Mouse (Mus musculus): Measurements from ENCODE around the gene Agap3. TPM values are rescaled to one million over a fixed set of nuclear protein-coding genes. Genes with fewer than 3 reads are reported as not detected.

Gene Agap3
- polyA plus RNA-seq, 1 experiment from 2014 or later = 46.5 TPM

- peaks cover 30% of the 10 kb centered on the region for H3K36me3 ChIP-seq (ENCODE audit: insufficient read depth)
- H3K4me2 ChIP-seq = peak overlapping the region; percentile 80
- TF ChIP-seq CTCF (IDR thresholded peaks at IDR 0.05; ENCODE audit: low read depth) = no peak
- H3K9ac ChIP-seq = peak overlapping the region; percentile 61
- 5% methylated on average over 69 of the region's 77 CpGs for WGBS
- H3K4me3 ChIP-seq (ENCODE audit: low read depth, low read length) = peak overlapping the region; percentile 55
- DNase-seq = peak; percentile 68
- H3K27ac ChIP-seq (ENCODE audit: low read depth) = peak overlapping the region; percentile 80
- H3K27me3 ChIP-seq (ENCODE audit: insufficient read depth, low read length) = peaks cover 14% of the 10 kb centered on the region; the same call in 1 of the 2 replicates
- no peaks in the 10 kb centered on the region for H3K9me3 ChIP-seq (ENCODE audit: low read depth, low read length)
- no peaks in the 10 kb centered on the region for H3K4me1 ChIP-seq (ENCODE audit: insufficient read depth)
- peak; percentile 68 for ATAC-seq (ENCODE audit: insufficient read depth)
These were observed 22.2 kb downstream of the Agap3 start for GRCm38 (mm10) chr5:24474025-24474722.

- ATAC-seq (ENCODE audit: insufficient read depth) = peak; percentile 2; the same call in 1 of the 2 replicates
- Histone ChIP-seq H3K36me3 (ENCODE audit: insufficient read depth) (peaks cover 37% of the 10 kb centered on the region), H3K9ac (peak overlapping the region; percentile 61), H3K4me1 (ENCODE audit: insufficient read depth) (no peaks in the 10 kb centered on the region), H3K9me3 (ENCODE audit: low read depth, low read length) (no peaks in the 10 kb centered on the region), H3K27me3 (ENCODE audit: insufficient read depth, low read length) (peaks cover 14% of the 10 kb centered on the region; the same call in 1 of the 2 replicates), H3K27ac (ENCODE audit: low read depth) (peak overlapping the region; percentile 80), H3K4me3 (ENCODE audit: low read depth, low read length) (peak overlapping the region; percentile 55), H3K4me2 (peak overlapping the region; percentile 80)
- WGBS = 5% methylated on average over 62 of the region's 67 CpGs
- peak; percentile 20; the same call in 1 of the 2 replicates for TF ChIP-seq CTCF (IDR thresholded peaks at IDR 0.05; ENCODE audit: low read depth)
- peak; percentile 74 for DNase-seq
These were observed 22.8 kb downstream of the Agap3 start for GRCm38 (mm10) chr5:24474723-24475261.

GRCm38 (mm10) chr5:24475476-24476241 is 23.7 kb downstream of the Agap3 start:
- H3K36me3 ChIP-seq (ENCODE audit: insufficient read depth) = peaks cover 45% of the 10 kb centered on the region
- H3K4me1 ChIP-seq (ENCODE audit: insufficient read depth) = no peaks in the 10 kb centered on the region
- no peak for TF ChIP-seq CTCF (IDR thresholded peaks at IDR 0.05; ENCODE audit: low read depth)
- DNase-seq (peak; percentile 70), ATAC-seq (ENCODE audit: insufficient read depth) (peak; percentile 52)
- no peaks in the 10 kb centered on the region for H3K9me3 ChIP-seq (ENCODE audit: low read depth, low read length)
- 59% methylated on average over 6 of the region's 6 CpGs for WGBS
- H3K4me2 ChIP-seq = peak overlapping the region; percentile 80
- H3K27ac ChIP-seq (ENCODE audit: low read depth) = no peak overlapping the region
- 0 out of 2 replicates have a peak overlapping the region, but pooled peaks have one; percentile 61 for H3K9ac ChIP-seq
- H3K4me3 ChIP-seq (ENCODE audit: low read depth, low read length) = peak overlapping the region; percentile 55
- H3K27me3 ChIP-seq (ENCODE audit: insufficient read depth, low read length) = peaks cover 14% of the 10 kb centered on the region; the same call in 1 of the 2 replicates

GRCm38 (mm10) chr5:24477909-24478308 is 25.9 kb downstream of the Agap3 start:
- Histone ChIP-seq H3K4me2 (no peak overlapping the region), H3K4me1 (ENCODE audit: insufficient read depth) (no peaks in the 10 kb centered on the region)
- no peak for ATAC-seq (ENCODE audit: insufficient read depth)

GRCm38 (mm10) chr5:24481647-24482046 is 29.7 kb downstream of the Agap3 start:
- Histone ChIP-seq H3K4me2 (no peak overlapping the region), H3K27me3 (ENCODE audit: insufficient read depth, low read length) (no peaks in the 10 kb centered on the region), H3K4me1 (ENCODE audit: insufficient read depth) (no peaks in the 10 kb centered on the region), H3K4me3 (ENCODE audit: low read depth, low read length) (no peak overlapping the region), H3K9ac (no peak overlapping the region), H3K27ac (ENCODE audit: low read depth) (no peak overlapping the region), H3K9me3 (ENCODE audit: low read depth, low read length) (no peaks in the 10 kb centered on the region), H3K36me3 (ENCODE audit: insufficient read depth) (peaks cover 87% of the 10 kb centered on the region)
- DNase-seq (peak; percentile 88), ATAC-seq (ENCODE audit: insufficient read depth) (peak; percentile 59)
- 1% methylated on average over 4 of the region's 4 CpGs for WGBS
- TF ChIP-seq CTCF (IDR thresholded peaks at IDR 0.05; ENCODE audit: low read depth) = peak; percentile 82

More at GRCm38 (mm10) chr5:24477909-24478308, 25.9 kb downstream of the Agap3 start:
- H3K27me3 ChIP-seq (ENCODE audit: insufficient read depth, low read length) = peaks cover 14% of the 10 kb centered on the region; the same call in 1 of the 2 replicates
- WGBS = 86% methylated on average over 9 of the region's 9 CpGs
- TF ChIP-seq CTCF (IDR thresholded peaks at IDR 0.05; ENCODE audit: low read depth) = no peak
- no peak for DNase-seq
- no peak overlapping the region for H3K27ac ChIP-seq (ENCODE audit: low read depth)
- no peak overlapping the region for H3K4me3 ChIP-seq (ENCODE audit: low read depth, low read length)
- peaks cover 61% of the 10 kb centered on the region for H3K36me3 ChIP-seq (ENCODE audit: insufficient read depth)
- H3K9ac ChIP-seq = no peak overlapping the region
- H3K9me3 ChIP-seq (ENCODE audit: low read depth, low read length) = no peaks in the 10 kb centered on the region

DNA sequence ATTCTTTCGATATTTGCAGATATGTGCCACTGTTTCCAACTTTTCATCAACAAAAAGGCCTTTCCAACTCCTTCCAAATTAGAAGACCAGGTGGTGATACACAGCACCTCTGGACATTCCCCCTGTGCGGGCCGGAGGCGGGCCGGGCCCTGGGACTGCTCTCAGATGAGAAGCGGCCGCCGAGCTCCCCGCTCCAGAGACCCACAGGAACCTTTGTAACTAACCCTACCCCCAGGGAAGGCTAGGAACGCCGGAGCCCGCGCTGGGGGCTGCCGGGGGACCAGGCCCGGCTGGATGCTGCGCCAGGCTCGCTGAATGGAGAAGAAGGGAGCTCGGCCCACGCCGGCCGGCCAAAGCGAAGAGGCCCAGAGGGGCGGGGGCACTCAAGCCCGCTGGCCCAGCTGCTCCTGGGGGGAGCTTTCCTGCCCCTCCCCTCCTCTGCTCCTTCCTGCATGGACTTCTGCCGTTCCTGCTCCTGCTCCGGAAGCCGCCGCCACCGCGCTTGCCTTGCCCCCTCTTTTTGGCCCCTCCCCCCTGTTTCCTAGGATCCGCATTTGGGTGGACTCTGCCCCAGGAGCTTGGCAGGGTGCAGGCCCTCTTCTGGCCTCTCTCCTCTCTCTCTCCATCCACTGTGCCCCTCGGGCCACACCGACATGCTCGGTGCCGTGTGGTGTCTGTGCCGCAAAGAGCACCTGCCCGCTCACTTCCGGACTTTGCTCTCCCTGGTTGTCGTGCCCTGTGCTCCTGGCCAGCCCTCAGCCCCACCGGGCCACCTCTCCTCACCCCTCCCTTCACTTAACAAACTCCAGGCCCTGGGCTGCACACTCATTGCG is 30.5 kb downstream of the Agap3 start:
- TF ChIP-seq CTCF (IDR thresholded peaks at IDR 0.05; ENCODE audit: low read depth) = no peak
- Histone ChIP-seq H3K4me2 (no peak overlapping the region), H3K4me3 (ENCODE audit: low read depth, low read length) (no peak overlapping the region), H3K36me3 (ENCODE audit: insufficient read depth) (peaks cover 87% of the 10 kb centered on the region), H3K27ac (ENCODE audit: low read depth) (no peak overlapping the region), H3K9me3 (ENCODE audit: low read depth, low read length) (no peaks in the 10 kb centered on the region), H3K27me3 (ENCODE audit: insufficient read depth, low read length) (no peaks in the 10 kb centered on the region), H3K9ac (no peak overlapping the region; the same call in 1 of the 2 replicates), H3K4me1 (ENCODE audit: insufficient read depth) (no peaks in the 10 kb centered on the region)
- 54% methylated on average over 41 of the region's 41 CpGs for WGBS
- peak; percentile 31 for DNase-seq
- peak; percentile 10; the same call in 1 of the 2 replicates for ATAC-seq (ENCODE audit: insufficient read depth)

All from lung, embryonic 14.5 days (tissue).